In genomic region chr5:108660632-108661268, GRCm38 (mm10) we compare ENCODE assay signal across 8 mouse cellular contexts. TPM values are rescaled to one million over a fixed set of nuclear protein-coding genes. Genes with fewer than 3 reads are reported as not detected.
A peak's percentile ranks its signal among the peaks of the same experiment; 100 is the strongest.
DNase-seq lines count a peak whose midpoint lies in the region; ATAC-seq lines count a peak whose summit lies in the region.

No protein-coding gene starts in this region.

- peaks cover 17% of the 10 kb centered on the region for H3K4me1 ChIP-seq in hindbrain, embryonic 16.5 days (ENCODE audit: control insufficient read depth, insufficient read depth, low read depth, low read length)

- no peaks in the 10 kb centered on the region for H3K27me3 ChIP-seq in hindbrain, embryonic 16.5 days (replicated peaks; ENCODE audit: control insufficient read depth, insufficient read depth, low read length)

- H3K4me3 ChIP-seq in hindbrain, embryonic 16.5 days (ENCODE audit: low read length): peak overlapping the region; percentile 95

- H3K27ac ChIP-seq in hindbrain, embryonic 16.5 days (ENCODE audit: low read depth, low read length): peak overlapping the region; percentile 41

- no peaks in the 10 kb centered on the region for H3K9me3 ChIP-seq in hindbrain, embryonic 16.5 days (ENCODE audit: control insufficient read depth, low read length)

- H3K36me3 ChIP-seq in hindbrain, embryonic 16.5 days (ENCODE audit: control insufficient read depth, insufficient read depth, low read length): peaks cover 9% of the 10 kb centered on the region

- 9% methylated on average over 36 of the region's 36 CpGs for WGBS in hindbrain, embryonic 16.5 days

- ATAC-seq in hindbrain, embryonic 16.5 days: peak; percentile 98

- peak overlapping the region; percentile 91 for H3K4me2 ChIP-seq in hindbrain, embryonic 16.5 days (ENCODE audit: low read length)

- peak; percentile 78 for DNase-seq in WW6 (ENCODE audit: low read depth, low spot score)
- peak; percentile 86 to 92 for DNase-seq in cerebellum, postnatal 36 days
- DNase-seq in gastrocnemius, adult 18-20 months (ENCODE audit: low spot score): peak; percentile 94
- peak; percentile 92 to 94 for DNase-seq in left cerebral cortex, adult 18-20 months (ENCODE audit: low spot score in 2 of 2)
- peak; percentile 93 to 94 for DNase-seq in lung, postnatal 4 days
- DNase-seq in retina, postnatal 7 days (ENCODE audit: low read depth, low spot score): peak; percentile 77
- peak; percentile 89 to 95 for DNase-seq in urinary bladder, adult 18-20 months (ENCODE audit: low spot score in 2 of 2)

- H3K9ac ChIP-seq in hindbrain, embryonic 16.5 days (ENCODE audit: low read depth, low read length): peak overlapping the region; percentile 98

RNA-seq across cellular contexts. Expression of gene Idua, which starts 0.6 kb away (rescaled TPM):
- 1 to 10 TPM; 8.2 to 10.0 TPM for total RNA-seq in gastrocnemius, adult 18-20 months (2021)
- 13.3 and 13.7 TPM in 2 replicates for polyA plus RNA-seq in hindbrain, embryonic 16.5 days (2015; fragmentation: Nextera tagmentation; extraction: Ambion mirVana)
- 10 to 100 TPM; 17.5 to 18.1 TPM for total RNA-seq in left cerebral cortex, adult 18-20 months (2021)

RNA-seq across cellular contexts. Expression of gene Dgkq, which starts 8.7 kb away (rescaled TPM):
- 1 to 10 TPM; 2.4 to 3.9 TPM for total RNA-seq in gastrocnemius, adult 18-20 months (2021)
- polyA plus RNA-seq in hindbrain, embryonic 16.5 days (2015; fragmentation: Nextera tagmentation; extraction: Ambion mirVana): 26.6 and 33.4 TPM in 2 replicates
- 10 to 100 TPM; 45.7 to 60.3 TPM for total RNA-seq in left cerebral cortex, adult 18-20 months (2021)

RNA-seq across cellular contexts. Expression of gene Slc26a1, which starts 14.6 kb away (rescaled TPM):
- total RNA-seq in gastrocnemius, adult 18-20 months (2021): under 1 TPM in 1 of 2 experiments, not detected in 1; 0.12 TPM
- 3.6 and 3.9 TPM in 2 replicates for polyA plus RNA-seq in hindbrain, embryonic 16.5 days (2015; fragmentation: Nextera tagmentation; extraction: Ambion mirVana)
- under 1 TPM; 0.68 to 1.00 TPM for total RNA-seq in left cerebral cortex, adult 18-20 months (2021)

RNA-seq across cellular contexts. Expression of gene Tmem175, which starts 31.2 kb away (rescaled TPM):
- 10 to 100 TPM in 1 of 2 experiments, 1 to 10 TPM in 1; 7.6 to 10.7 TPM for total RNA-seq in gastrocnemius, adult 18-20 months (2021)
- 28.6 and 30.9 TPM in 2 replicates for polyA plus RNA-seq in hindbrain, embryonic 16.5 days (2015; fragmentation: Nextera tagmentation; extraction: Ambion mirVana)
- total RNA-seq in left cerebral cortex, adult 18-20 months (2021): 10 to 100 TPM; 33.7 to 43.5 TPM

RNA-seq across cellular contexts. Expression of gene Gak, which starts 31.2 kb away (rescaled TPM):
- 10 to 100 TPM; 10.9 to 11.9 TPM for total RNA-seq in gastrocnemius, adult 18-20 months (2021)
- polyA plus RNA-seq in hindbrain, embryonic 16.5 days (2015; fragmentation: Nextera tagmentation; extraction: Ambion mirVana): 47.5 and 56.5 TPM in 2 replicates
- 10 to 100 TPM; 95.7 to 98.5 TPM for total RNA-seq in left cerebral cortex, adult 18-20 months (2021)

Comparison
In these comparisons a context has a peak if more than half of its experiments do, and no peak if none do; other contexts are left out.
1. Peak in every context shown above with its lines: DNase-seq, ATAC-seq, H3K4me3 ChIP-seq and H3K27ac ChIP-seq.
2. RNA of gene Dgkq, which starts 8.7 kb away (total RNA-seq): 45.7 to 60.3 TPM in left cerebral cortex, adult 18-20 months; 2.4 to 3.9 TPM in gastrocnemius, adult 18-20 months; every median in the first group is over 4 times any median in the second.